Mouse (Mus musculus) fibroblast of lung, adult 2 months (primary cell): ENCODE results near the gene Nap1l4.

ENCODE experiments used
- DNase-seq: peaks from one replicate; pipeline ENCODE4 v3.0.0-alpha.2; 2011; ENCODE audit warnings: low read depth

Gene Nap1l4

GRCm38 (mm10) chr7:143476702-143477335 lies 72.1 kb downstream of the Nap1l4 start:
- DNase-seq, result no peak

- DNase-seq, result no peak
Measured at GRCm38 (mm10) chr7:143475876-143476275, 73.0 kb downstream of the Nap1l4 start.

- DNase-seq, result no peak
Measured at GRCm38 (mm10) chr7:143474811-143475210, 74.1 kb downstream of the Nap1l4 start.

GRCm38 (mm10) chr7:143473347-143474101 lies 75.4 kb downstream of the Nap1l4 start, which contains the start of gene Slc22a18:
Slc22a18 (plus strand) TSS chr7:143473736.
- peak; percentile 40 for DNase-seq

- no peak for DNase-seq
Measured at GRCm38 (mm10) chr7:143469946-143470345, 79.0 kb downstream of the Nap1l4 start.

GRCm38 (mm10) chr7:143467714-143468113 lies 81.2 kb downstream of the Nap1l4 start:
- no peak for DNase-seq

GRCm38 (mm10) chr7:143466099-143466677 lies 82.7 kb downstream of the Nap1l4 start:
- DNase-seq, result no peak

- DNase-seq, result no peak
Measured at GRCm38 (mm10) chr7:143464811-143465560, 83.9 kb downstream of the Nap1l4 start.

GRCm38 (mm10) chr7:143463865-143464415 lies 85.0 kb downstream of the Nap1l4 start:
- DNase-seq, result no peak
